Mouse (Mus musculus) heart, postnatal 0 days (tissue): ENCODE measurements around the gene Gm45021.

Experiments
- CTCF ChIP-seq: IDR thresholded peaks from 2 replicates; pipeline ENCODE4 v1.5.1; 2016; ENCODE audit warnings: antibody characterized with exemption, control low read depth, low read depth
- EP300 ChIP-seq: IDR thresholded peaks from 2 replicates; pipeline ENCODE4 v1.6.1; 2016; ENCODE audit warnings: antibody characterized with exemption, low read depth

DNA sequence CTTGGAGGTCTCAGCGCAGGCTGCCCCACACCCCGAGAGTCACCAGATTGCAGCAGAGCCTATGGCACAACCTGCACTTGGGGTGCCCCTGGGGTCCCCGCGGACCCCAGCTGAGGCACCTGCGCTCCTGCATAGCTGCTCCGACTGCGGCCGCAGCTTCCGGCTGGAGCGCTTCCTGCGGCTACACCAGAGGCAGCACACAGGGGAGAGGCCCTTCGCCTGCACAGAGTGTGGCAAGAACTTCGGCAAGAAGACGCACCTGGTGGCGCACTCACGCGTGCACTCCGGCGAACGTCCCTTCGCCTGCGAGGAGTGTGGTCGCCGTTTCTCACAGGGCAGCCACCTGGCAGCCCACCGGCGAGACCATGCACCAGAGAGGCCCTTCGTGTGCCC lies 7.8 kb downstream of the Gm45021 start:
- TF ChIP-seq CTCF (no peak), EP300 (no peak)
